Mouse (Mus musculus) forebrain, embryonic 12.5 days (tissue): ENCODE measurements at regions not wholly inside any gene's neighbourhood (a gene's known extent, or its start where the extent isn't known, plus 50 kb on each side); places are given as distances from the start of the nearest gene placed in this dataset.

Experiments
- ATAC-seq: fragments of 200-750 bp; cut with Nextera tagmentation; 2 replicates; pipeline ENCODE4 v1.8.0; 2017; ENCODE audit warnings: moderate TSS enrichment; ENCODE audit not compliant: low FRiP score
- H3K27ac ChIP-seq: fragments of 300-500 bp; sonication (generic); 2 replicates; pipeline ENCODE4 v1.5.1; 2016; ENCODE audit warnings: mild to moderate bottlenecking
- H3K27me3 ChIP-seq: fragments of 300-500 bp; sonication (generic); 2 replicates; pipeline ENCODE4 v1.6.1; 2016; ENCODE audit warnings: mild to moderate bottlenecking
- H3K36me3 ChIP-seq: fragments of 300-500 bp; sonication (generic); replicated peaks from 2 replicates; pipeline ENCODE4 v1.6.1; 2016; ENCODE audit warnings: mild to moderate bottlenecking
- H3K4me1 ChIP-seq: fragments of 300-500 bp; sonication (generic); 2 replicates; pipeline ENCODE4 v1.6.1; 2016
- H3K4me2 ChIP-seq: fragments of 300-500 bp; sonication (generic); 2 replicates; pipeline ENCODE4 v1.6.1; 2016; ENCODE audit warnings: mild to moderate bottlenecking, moderate library complexity
- H3K4me3 ChIP-seq: fragments of 300-500 bp; sonication (generic); replicated peaks from 2 replicates; pipeline ENCODE4 v1.5.1; 2016; ENCODE audit warnings: mild to moderate bottlenecking
- H3K9ac ChIP-seq: fragments of 300-500 bp; sonication (generic); 2 replicates; pipeline ENCODE4 v1.6.1; 2016; ENCODE audit warnings: mild to moderate bottlenecking
- H3K9me3 ChIP-seq: fragments of 300-500 bp; sonication (generic); 2 replicates; pipeline ENCODE4 v1.6.1; 2016
- WGBS: fragments of 180-500 bp; shearing (Covaris S2); methylation state at CpG from one replicate; pipeline ENCODE4 v1.1.7; 2016; 5-methylcytosine and 5-hydroxymethylcytosine counted together

DNA sequence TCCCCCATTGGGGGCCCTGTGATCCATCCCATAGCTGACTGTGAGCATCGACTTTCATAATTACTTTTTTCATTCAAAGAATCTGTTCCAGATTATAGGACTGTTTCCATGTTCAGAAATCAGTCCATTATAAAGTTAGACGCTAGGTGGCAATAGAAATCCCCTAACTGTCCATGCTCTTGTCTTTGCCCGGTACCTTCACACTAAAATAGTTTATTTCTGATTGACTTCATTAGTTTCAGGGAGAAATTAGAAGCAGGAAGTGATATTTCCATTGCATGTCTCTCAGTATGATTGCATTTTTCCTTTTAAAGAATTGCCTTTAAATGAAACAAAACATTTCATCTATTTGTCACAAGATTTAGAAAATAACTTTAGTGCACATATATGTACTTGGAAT lies 131.7 kb downstream of the Fbxo8 start:
- WGBS = 15% methylated on average over 3 of the region's 3 CpGs
- no peak overlapping the region for H3K4me2 ChIP-seq
- H3K27me3 ChIP-seq = no peaks in the 10 kb centered on the region
- no peak overlapping the region for H3K27ac ChIP-seq
- no peaks in the 10 kb centered on the region for H3K9me3 ChIP-seq
- no peak overlapping the region for H3K4me3 ChIP-seq
- no peak overlapping the region for H3K9ac ChIP-seq
- ATAC-seq = no peak
- H3K4me1 ChIP-seq = no peaks in the 10 kb centered on the region
- no peaks in the 10 kb centered on the region for H3K36me3 ChIP-seq

DNA sequence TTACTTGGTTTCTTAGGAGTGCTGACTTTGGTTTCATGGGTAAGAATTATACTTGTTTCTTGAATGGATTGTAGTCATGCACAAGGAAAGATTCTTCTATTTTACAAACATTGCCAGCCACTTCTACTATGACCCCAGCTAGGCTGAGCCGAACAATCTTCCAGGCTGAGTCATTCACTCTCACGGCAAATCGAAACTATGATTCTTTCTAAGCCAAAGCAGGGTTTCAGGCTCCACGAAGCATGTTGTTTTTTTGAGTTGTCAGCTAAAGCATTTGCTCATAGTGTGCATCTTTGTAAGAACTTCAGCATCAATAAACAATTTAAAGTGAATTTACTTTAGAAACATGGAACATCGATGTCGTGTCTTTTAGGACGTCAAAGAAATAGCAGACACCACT lies 133.5 kb downstream of the Fbxo8 start:
- H3K4me1 ChIP-seq = no peaks in the 10 kb centered on the region
- H3K4me3 ChIP-seq = no peak overlapping the region
- no peak overlapping the region for H3K27ac ChIP-seq
- no peaks in the 10 kb centered on the region for H3K36me3 ChIP-seq
- no peak overlapping the region for H3K9ac ChIP-seq
- H3K4me2 ChIP-seq = no peak overlapping the region
- no peaks in the 10 kb centered on the region for H3K27me3 ChIP-seq
- whole genome bisulfite sequencing = 92% methylated on average over 7 of the region's 7 CpGs
- no peak for ATAC-seq
- no peaks in the 10 kb centered on the region for H3K9me3 ChIP-seq

DNA sequence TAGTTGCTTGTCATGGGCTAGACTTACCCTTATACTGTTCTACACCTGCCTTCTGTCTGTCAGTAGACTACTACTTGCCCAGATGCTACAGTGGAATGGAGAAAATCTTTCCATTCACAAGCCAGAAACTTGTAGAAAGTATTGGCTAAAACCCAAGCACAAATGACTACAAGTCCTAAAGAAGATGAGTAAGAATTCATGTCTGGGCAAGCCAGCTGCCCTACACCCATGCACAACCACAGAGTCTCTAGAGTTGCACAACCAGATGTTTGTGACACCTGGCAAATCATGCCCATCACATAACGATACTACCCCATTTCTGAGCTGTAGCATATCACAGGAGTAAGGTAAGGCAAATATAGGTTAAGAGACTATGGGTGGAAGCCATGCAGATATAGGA lies 144.5 kb downstream of the Fbxo8 start:
- Histone ChIP-seq H3K4me2 (no peak overlapping the region), H3K4me3 (no peak overlapping the region), H3K9ac (no peak overlapping the region), H3K27ac (no peak overlapping the region), H3K36me3 (no peaks in the 10 kb centered on the region), H3K9me3 (no peaks in the 10 kb centered on the region), H3K4me1 (no peaks in the 10 kb centered on the region), H3K27me3 (no peaks in the 10 kb centered on the region)
- no peak for ATAC-seq
- WGBS = 91% methylated on average over 1 of the region's 1 CpGs

DNA sequence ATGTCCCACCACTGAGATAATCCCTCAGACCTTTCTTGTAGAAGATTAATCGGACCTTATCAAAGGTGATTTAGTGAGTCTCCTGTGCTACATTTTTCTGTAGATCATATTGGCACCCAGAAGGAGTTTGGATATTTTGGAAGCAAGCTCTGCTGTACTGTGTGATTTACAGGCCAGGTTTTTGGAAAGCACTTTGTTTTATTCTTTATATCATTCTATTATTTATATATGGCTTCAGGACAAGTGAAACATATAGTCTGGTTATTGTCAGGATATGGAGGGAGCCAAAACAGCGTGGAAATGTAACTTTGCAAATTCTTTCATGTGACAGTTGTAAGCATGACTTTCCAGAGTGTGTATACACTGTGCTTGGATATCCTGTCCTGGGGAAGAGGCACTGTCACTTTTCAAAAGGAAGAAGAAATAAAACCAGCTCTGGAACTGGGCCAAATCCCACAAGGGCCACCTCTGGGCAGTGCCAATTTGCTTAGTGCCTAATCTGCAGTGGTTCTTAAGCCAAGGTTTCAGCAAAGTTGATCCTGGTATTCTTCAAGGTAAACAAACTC lies 149.8 kb downstream of the Fbxo8 start:
- Histone ChIP-seq H3K27me3 (no peaks in the 10 kb centered on the region), H3K4me1 (no peaks in the 10 kb centered on the region), H3K9me3 (no peaks in the 10 kb centered on the region), H3K27ac (no peak overlapping the region), H3K4me3 (no peak overlapping the region), H3K36me3 (no peaks in the 10 kb centered on the region), H3K4me2 (no peak overlapping the region), H3K9ac (no peak overlapping the region)
- WGBS = 90% methylated on average over 2 of the region's 2 CpGs
- ATAC-seq = no peak

DNA sequence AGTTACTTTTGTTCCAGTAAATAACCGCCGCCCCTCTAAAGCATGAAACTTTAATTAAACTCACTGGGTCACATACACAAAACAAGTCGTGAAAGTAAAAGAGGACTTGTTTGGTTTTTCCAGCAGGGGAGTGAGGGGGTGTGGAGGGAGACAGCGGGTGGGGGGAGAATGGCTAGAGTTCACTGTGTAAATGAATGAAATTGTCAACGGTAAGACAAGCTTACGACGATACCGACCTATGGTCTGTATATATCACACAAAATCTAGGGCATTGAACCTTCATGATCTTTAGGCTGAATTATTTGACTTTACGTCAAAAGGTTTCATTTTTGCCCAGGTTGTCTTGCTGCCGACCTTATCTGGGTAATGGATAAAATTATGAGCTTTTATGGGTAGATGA lies 155.5 kb downstream of the Fbxo8 start:
- Histone ChIP-seq H3K27ac (0 out of 2 replicates have a peak overlapping the region, but pooled peaks have one; percentile 9), H3K4me1 (peaks cover 15% of the 10 kb centered on the region), H3K36me3 (no peaks in the 10 kb centered on the region), H3K9me3 (no peaks in the 10 kb centered on the region), H3K9ac (no peak overlapping the region), H3K27me3 (no peaks in the 10 kb centered on the region), H3K4me2 (peak overlapping the region; percentile 38), H3K4me3 (no peak overlapping the region)
- ATAC-seq = peak; percentile 57
- WGBS = 28% methylated on average over 10 of the region's 10 CpGs

DNA sequence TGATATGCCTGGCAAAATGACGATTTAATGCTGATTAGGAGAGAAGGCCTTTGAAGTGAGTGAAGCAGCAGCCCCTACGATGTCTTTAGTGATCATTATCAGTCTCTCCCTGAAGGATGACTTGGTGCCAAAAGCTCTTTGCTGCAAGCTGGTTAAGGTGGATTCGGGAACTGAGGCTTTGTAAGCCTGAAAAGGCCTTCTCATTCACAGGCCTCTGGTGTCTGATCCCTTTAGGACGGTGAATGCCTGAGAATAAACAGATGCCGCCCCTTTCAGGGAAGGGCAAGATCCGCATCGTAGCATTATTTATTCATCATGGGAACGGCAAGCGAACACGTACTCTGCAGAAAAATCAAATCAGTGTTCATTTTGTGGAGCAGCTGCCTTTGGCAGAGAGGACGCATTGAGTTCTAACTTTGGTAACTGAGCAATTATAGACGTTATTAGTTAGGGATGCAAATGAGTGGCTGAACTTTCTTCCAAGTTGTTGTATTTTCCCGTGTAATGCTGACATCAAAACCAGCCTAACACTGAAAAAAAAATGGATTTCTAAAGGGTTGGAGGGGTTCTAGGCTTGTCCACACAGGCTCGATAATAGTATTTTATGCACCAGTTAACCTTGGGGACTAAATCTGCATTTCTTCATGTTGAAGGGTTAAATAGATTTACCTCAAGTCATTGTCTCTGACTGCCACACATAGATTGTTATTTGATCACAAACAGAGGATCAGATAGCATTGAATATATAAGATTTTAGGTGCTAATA lies 156.2 kb downstream of the Fbxo8 start:
- ATAC-seq = peak; percentile 73; the same call in 1 of the 2 replicates
- Histone ChIP-seq H3K4me3 (no peak overlapping the region), H3K4me2 (peak overlapping the region; percentile 38), H3K9me3 (no peaks in the 10 kb centered on the region), H3K9ac (no peak overlapping the region), H3K27ac (0 out of 2 replicates have a peak overlapping the region, but pooled peaks have one; percentile 9), H3K36me3 (no peaks in the 10 kb centered on the region), H3K27me3 (no peaks in the 10 kb centered on the region), H3K4me1 (peaks cover 15% of the 10 kb centered on the region)
- 9% methylated on average over 14 of the region's 14 CpGs for WGBS

DNA sequence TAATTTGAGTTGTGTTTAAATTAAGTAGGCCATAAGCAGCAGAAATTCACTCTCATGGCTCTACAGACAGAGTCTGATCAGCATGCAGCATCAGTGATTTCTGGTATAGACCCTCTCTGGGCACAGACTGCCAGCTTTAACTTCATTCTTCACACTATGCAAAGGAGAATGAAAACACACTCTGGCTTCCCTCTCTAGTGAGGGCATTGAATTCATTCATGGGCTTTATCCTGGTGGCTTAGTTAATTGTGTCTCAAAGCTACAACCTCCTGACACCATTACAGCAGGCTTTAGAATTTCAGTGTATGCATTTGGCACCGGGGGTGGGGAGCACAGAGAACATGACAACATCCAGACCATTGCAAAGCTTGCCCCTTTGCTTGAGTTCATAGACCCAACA lies 169.1 kb downstream of the Fbxo8 start:
- no peaks in the 10 kb centered on the region for H3K36me3 ChIP-seq
- H3K9me3 ChIP-seq = no peaks in the 10 kb centered on the region
- no peak overlapping the region for H3K27ac ChIP-seq
- no peaks in the 10 kb centered on the region for H3K27me3 ChIP-seq
- ATAC-seq = no peak; the same call in 1 of the 2 replicates
- WGBS = 38% methylated on average over 1 of the region's 1 CpGs
- H3K9ac ChIP-seq = no peak overlapping the region
- H3K4me1 ChIP-seq = 0 out of 2 replicates have a peak, but pooled peaks cover 2% of the 10 kb centered on the region
- H3K4me2 ChIP-seq = no peak overlapping the region
- no peak overlapping the region for H3K4me3 ChIP-seq

DNA sequence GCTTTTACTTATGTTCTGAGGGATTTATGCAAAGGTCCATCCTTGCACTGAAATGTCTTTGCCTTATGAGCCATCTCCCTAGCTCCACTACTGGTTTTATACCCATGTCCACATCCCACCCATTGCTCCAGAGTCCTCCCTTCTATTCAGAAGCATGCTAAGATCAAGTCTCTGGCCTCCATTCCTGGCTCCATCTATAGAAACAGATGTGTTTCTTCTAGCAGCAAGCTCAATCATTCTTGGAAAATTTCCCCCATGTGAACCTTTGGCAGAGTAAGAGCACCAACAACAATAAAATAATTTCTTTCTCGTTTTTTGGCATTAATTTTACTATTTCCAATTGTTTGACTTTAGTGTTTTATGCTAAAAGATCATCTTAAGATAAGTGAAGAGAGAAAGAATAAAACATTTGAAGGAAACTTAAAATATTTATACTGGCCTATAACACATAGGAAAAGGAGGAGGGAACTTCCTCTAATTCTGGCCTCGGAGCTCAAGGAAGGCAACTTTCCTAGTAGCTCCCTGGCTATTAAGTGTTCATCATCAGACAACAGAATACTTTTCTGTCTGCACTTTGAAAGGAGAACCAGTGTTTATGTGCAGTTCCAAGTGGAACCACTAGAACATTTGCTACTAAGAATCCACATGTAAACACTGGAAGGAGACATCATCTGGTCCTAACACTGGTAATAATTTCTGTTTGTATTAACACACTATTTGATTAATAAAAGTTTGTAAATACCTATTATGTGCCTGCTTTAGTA lies 171.8 kb downstream of the Fbxo8 start:
- H3K4me2 ChIP-seq = no peak overlapping the region
- WGBS = 77% methylated on average over 2 of the region's 2 CpGs
- H3K27me3 ChIP-seq = no peaks in the 10 kb centered on the region
- 0 out of 2 replicates have a peak, but pooled peaks cover 2% of the 10 kb centered on the region for H3K4me1 ChIP-seq
- H3K9ac ChIP-seq = no peak overlapping the region
- H3K36me3 ChIP-seq = no peaks in the 10 kb centered on the region
- H3K27ac ChIP-seq = no peak overlapping the region
- no peaks in the 10 kb centered on the region for H3K9me3 ChIP-seq
- H3K4me3 ChIP-seq = no peak overlapping the region
- no peak for ATAC-seq

DNA sequence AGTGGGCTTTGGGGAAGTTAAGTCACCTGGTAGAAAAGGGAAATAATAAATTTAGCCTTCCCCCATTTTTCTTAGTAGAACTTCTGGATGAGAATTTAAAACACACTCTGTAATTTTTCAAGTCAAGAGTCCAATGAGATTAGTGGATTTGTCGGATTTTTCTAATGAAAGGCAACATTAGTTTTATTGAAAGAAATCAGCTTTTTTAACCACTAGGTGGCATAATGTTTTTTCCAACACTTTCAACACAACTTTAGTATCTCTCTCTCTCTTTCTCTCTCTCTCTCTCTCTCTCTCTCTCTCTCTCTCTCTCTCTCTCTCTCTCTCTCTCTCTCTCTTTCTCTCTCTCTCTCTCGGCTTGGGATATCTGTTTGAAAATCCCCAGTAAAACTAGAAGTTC lies 173.7 kb downstream of the Fbxo8 start:
- Histone ChIP-seq H3K9me3 (no peaks in the 10 kb centered on the region), H3K27ac (no peak overlapping the region), H3K4me2 (no peak overlapping the region), H3K27me3 (no peaks in the 10 kb centered on the region), H3K9ac (no peak overlapping the region), H3K4me3 (no peak overlapping the region), H3K4me1 (0 out of 2 replicates have a peak, but pooled peaks cover 2% of the 10 kb centered on the region), H3K36me3 (no peaks in the 10 kb centered on the region)
- 81% methylated on average over 2 of the region's 2 CpGs for WGBS
- no peak for ATAC-seq

DNA sequence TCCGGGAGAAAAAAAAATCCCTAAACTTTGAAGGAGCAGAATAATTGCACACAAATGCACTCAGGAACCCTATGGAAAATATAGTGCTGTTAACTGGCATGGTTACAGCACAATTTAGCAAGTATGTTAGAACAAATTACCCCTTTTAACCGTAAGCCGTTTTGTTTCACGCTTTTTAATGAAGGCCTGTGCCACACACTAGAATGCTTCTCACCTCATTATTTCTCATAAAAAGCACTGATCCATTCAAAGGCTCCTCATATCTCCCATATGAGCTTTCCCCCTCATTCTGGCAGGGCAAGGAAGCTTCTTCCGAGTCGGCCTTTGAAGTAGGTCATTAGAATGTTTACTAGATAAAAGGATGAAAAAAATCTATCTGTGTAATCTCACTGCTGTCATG lies 182.4 kb downstream of the Fbxo8 start:
- H3K9me3 ChIP-seq = no peaks in the 10 kb centered on the region
- no peaks in the 10 kb centered on the region for H3K36me3 ChIP-seq
- H3K27me3 ChIP-seq = no peaks in the 10 kb centered on the region
- H3K4me3 ChIP-seq = no peak overlapping the region
- peak; percentile 27; the same call in 1 of the 2 replicates for ATAC-seq
- H3K9ac ChIP-seq = no peak overlapping the region
- 56% methylated on average over 6 of the region's 6 CpGs for WGBS
- no peak overlapping the region for H3K27ac ChIP-seq
- H3K4me1 ChIP-seq = no peaks in the 10 kb centered on the region
- H3K4me2 ChIP-seq = no peak overlapping the region

DNA sequence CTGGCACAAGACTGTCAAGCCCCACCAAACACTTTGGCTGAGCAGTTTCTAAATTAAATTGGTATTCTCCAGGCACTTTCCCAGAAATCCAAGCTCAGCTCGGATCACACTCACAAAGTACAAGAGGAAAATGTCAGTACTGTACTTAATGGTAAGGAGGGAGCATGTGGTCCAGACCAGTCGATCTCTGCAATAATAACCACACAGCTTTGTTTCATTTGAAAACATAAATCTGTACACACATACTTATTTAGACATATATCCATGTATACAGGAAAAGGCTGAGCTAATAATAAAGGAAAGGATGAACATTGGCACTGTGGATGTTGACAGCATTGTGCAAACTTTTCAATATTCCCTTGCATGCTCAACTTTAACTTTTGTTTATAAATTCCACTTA lies 184.1 kb downstream of the Fbxo8 start:
- H3K27me3 ChIP-seq = no peaks in the 10 kb centered on the region
- H3K4me1 ChIP-seq = no peaks in the 10 kb centered on the region
- no peak for ATAC-seq
- no peak overlapping the region for H3K27ac ChIP-seq
- H3K9me3 ChIP-seq = no peaks in the 10 kb centered on the region
- no peaks in the 10 kb centered on the region for H3K36me3 ChIP-seq
- no peak overlapping the region for H3K4me3 ChIP-seq
- no peak overlapping the region for H3K9ac ChIP-seq
- 84% methylated on average over 2 of the region's 2 CpGs for WGBS
- H3K4me2 ChIP-seq = no peak overlapping the region

DNA sequence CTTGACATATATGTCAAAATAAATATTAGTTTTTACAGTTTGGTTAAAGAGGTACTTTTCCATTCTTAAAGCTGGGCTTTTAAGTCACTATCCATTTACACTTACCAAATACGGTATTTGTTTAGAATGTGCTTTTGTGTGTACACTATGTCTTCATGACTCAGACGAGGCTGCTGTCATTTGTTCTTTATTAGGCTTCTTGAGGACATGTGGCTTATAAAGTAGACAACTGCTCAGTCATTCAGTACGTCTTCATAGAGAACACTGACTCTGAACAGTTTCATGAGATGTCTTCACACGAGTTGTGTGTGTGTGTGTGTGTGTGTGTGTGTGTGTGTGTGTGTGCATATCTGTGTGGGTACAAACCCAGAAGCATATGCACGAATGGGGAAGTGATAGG lies 216.1 kb downstream of the Fbxo8 start:
- 81% methylated on average over 5 of the region's 5 CpGs for WGBS
- no peaks in the 10 kb centered on the region for H3K4me1 ChIP-seq
- no peak overlapping the region for H3K4me3 ChIP-seq
- no peak overlapping the region for H3K9ac ChIP-seq
- H3K9me3 ChIP-seq = no peaks in the 10 kb centered on the region
- no peaks in the 10 kb centered on the region for H3K36me3 ChIP-seq
- H3K27me3 ChIP-seq = no peaks in the 10 kb centered on the region
- no peak overlapping the region for H3K27ac ChIP-seq
- ATAC-seq = no peak
- H3K4me2 ChIP-seq = no peak overlapping the region
